Mouse (Mus musculus) liver, postnatal 0 days (tissue): ENCODE data around the gene Dexi. TPM values are rescaled to one million over a fixed set of nuclear protein-coding genes. Genes with fewer than 3 reads are reported as not detected.

Source experiments
- ATAC-seq: fragments of 200-750 bp; cut with Nextera tagmentation; 2 replicates; pipeline ENCODE4 v1.8.0; 2017; ENCODE audit warnings: mild to moderate bottlenecking, moderate library complexity
- DNase-seq: peaks from one replicate; pipeline ENCODE4 v3.0.0-alpha.2; 2016
- H3K27ac ChIP-seq: fragments of 300-500 bp; sonication (generic); 2 replicates; pipeline ENCODE4 v1.5.1; 2014; ENCODE audit warnings: antibody characterized with exemption, moderate library complexity, mild to moderate bottlenecking, low read depth
- H3K27me3 ChIP-seq: fragments of 300-500 bp; sonication (generic); 2 replicates; pipeline ENCODE4 v1.6.1; 2014; ENCODE audit warnings: low read length, control low read depth, mixed read lengths; ENCODE audit not compliant: insufficient read depth
- H3K36me3 ChIP-seq: fragments of 300-500 bp; sonication (generic); replicated peaks from 2 replicates; pipeline ENCODE4 v1.6.1; 2014; ENCODE audit warnings: mild to moderate bottlenecking, control low read depth, low read length, moderate library complexity, mixed read lengths; ENCODE audit not compliant: insufficient read depth
- H3K4me1 ChIP-seq: fragments of 300-500 bp; sonication (generic); 2 replicates; pipeline ENCODE4 v1.6.1; 2014; ENCODE audit warnings: antibody characterized with exemption, mild to moderate bottlenecking, control low read depth; ENCODE audit not compliant: insufficient read depth
- H3K4me2 ChIP-seq: fragments of 300-500 bp; sonication (generic); 2 replicates; pipeline ENCODE4 v1.6.1; 2014; ENCODE audit warnings: low read depth, mild to moderate bottlenecking, low read length, moderate library complexity, mixed read lengths
- H3K4me3 ChIP-seq: fragments of 300-500 bp; sonication (generic); 2 replicates; pipeline ENCODE4 v1.5.1; 2014; ENCODE audit warnings: low read depth, low read length
- H3K9ac ChIP-seq: fragments of 300-500 bp; sonication (generic); replicated peaks from 2 replicates; pipeline ENCODE4 v1.6.1; 2014; ENCODE audit warnings: mild to moderate bottlenecking, moderate library complexity
- H3K9me3 ChIP-seq: fragments of 300-500 bp; sonication (generic); 2 replicates; pipeline ENCODE4 v1.6.1; 2016; ENCODE audit warnings: mild to moderate bottlenecking, control low read depth, low read length, mixed read lengths
- CTCF ChIP-seq: sonication (generic); IDR thresholded peaks from 2 replicates; pipeline ENCODE4 v1.5.1; 2016; ENCODE audit warnings: antibody characterized with exemption, low read depth
- EP300 ChIP-seq: IDR thresholded peaks from 2 replicates; pipeline ENCODE4 v1.6.1; 2016; ENCODE audit warnings: antibody characterized with exemption, low read depth, mild to moderate bottlenecking
- WGBS: fragments of 180-500 bp; shearing (Covaris S2); extraction: QIAGEN DNeasy Blood & Tissue Kit; methylation state at CpG from one replicate; pipeline ENCODE4 v1.1.7; 2014; ENCODE audit not compliant: insufficient replicate concordance; 5-methylcytosine and 5-hydroxymethylcytosine counted together
- polyA plus RNA-seq: library from polyadenylated mRNA; unstranded; fragments of >200 nt; fragmentation: Nextera tagmentation; extraction: Ambion mirVana; gene quantifications from 2 replicates; pipeline ENCODE4 v1.2.1, GENCODE M21; 2015

Gene Dexi
- polyA plus RNA-seq, 1 experiment from 2014 or later, result 2.8 TPM

DNA sequence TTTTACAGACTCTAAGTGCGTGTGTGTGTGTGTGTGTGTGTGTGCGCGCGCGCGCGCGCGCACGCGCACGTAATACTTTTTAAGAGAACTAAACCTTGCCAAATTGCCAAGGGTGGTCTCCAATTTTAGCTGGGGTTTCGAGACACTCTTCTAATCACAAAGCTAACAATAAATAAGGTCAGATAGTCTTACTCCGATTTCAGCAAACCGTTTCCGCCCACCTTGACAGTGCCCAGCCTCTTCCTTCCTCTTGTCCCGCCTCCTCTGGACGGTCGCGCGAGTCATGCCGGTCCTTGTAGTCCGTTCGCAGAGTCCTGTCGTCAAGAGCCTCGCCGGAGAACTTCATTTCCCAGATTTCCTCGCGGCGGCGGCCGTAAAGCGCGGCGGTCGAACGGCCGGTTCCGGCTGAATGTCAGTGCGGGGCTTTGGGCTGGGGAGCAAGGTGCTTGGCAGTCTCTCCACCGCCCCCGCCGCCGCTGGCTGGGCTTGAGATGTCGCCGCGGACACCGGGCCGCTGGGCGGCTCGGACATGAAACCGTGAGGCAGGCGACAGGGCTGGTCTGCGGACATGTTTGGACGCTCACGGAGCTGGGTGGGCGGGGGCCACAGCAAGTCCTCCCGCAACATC lies 2.3 kb upstream of the Dexi start, which contains the start of gene Clec16a:
Gene Clec16a, plus strand, starts transcription at position 345 of the 628 bp plus-strand sequence.
- peak within 1 kb of the TSS; percentile 91 for H3K9ac ChIP-seq
- WGBS, result under 1% methylated on average over 57 of the region's 58 CpGs
- peak within 1 kb of the TSS; percentile 95 for H3K4me2 ChIP-seq
- peak within 1 kb of the TSS; percentile 97 for H3K4me3 ChIP-seq
- TF ChIP-seq EP300 (0 out of 2 replicates have a peak, but pooled peaks have one; percentile 9), CTCF (no peak)
- no peaks in the 10 kb centered on the region for H3K9me3 ChIP-seq
- H3K4me1 ChIP-seq, result peaks cover 29% of the 10 kb centered on the region
- no peaks in the 10 kb centered on the region for H3K27me3 ChIP-seq
- ATAC-seq (peak; percentile 90), DNase-seq (peak; percentile 97)
- no peaks in the 10 kb centered on the region for H3K36me3 ChIP-seq
- peak within 1 kb of the TSS; percentile 56; the same call in 1 of the 2 replicates for H3K27ac ChIP-seq

DNA sequence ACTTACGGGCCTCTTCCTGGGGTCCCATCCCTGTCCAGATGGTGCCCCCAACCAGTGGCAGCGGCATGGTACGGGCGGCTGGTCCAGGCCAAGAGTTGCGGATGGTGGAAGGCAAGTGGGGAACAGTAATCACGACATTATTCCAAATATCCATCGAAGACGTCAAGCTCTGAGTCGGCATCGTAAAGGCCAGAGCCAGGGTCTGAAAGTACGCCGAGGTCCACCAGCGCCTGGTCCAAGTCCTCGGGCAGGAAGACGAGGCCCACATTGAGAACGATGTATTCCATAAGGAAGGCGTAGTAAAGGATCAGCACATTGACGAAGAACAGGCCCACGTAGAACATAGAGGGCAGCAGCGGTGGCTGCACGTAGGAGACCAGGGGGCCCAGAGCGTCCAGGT lies 588 bp downstream of the Dexi start:
- Histone ChIP-seq H3K36me3 (no peaks in the 10 kb centered on the region), H3K4me1 (peaks cover 29% of the 10 kb centered on the region), H3K4me2 (peak overlapping the region; percentile 96), H3K27ac (no peak overlapping the region; the same call in 1 of the 2 replicates), H3K9me3 (no peaks in the 10 kb centered on the region), H3K27me3 (no peaks in the 10 kb centered on the region), H3K9ac (peak overlapping the region; percentile 68), H3K4me3 (peak overlapping the region; percentile 64)
- DNase-seq (no peak), ATAC-seq (no peak)
- 9% methylated on average over 21 of the region's 22 CpGs for WGBS
- TF ChIP-seq EP300, result no peak
- TF ChIP-seq CTCF, result no peak

DNA sequence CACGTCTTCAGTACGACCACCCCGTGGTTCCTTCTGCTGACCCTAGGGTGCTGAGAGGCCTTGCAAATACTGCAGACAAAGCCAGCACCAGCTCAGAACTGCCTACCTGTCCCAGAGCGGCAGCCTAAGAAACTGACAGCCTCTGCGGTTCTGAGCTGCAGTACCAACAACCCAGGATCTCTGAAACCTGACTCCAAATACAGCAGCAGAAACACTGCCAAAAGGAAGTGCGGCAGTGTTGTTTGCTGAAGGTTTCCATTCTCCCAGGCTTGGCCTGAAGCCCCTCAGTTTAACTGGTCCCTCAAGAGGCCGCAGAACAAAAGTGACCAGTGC lies 1.3 kb downstream of the Dexi start:
- Histone ChIP-seq H3K9ac (peak overlapping the region; percentile 68), H3K4me3 (peak overlapping the region; percentile 64), H3K27ac (no peak overlapping the region), H3K27me3 (no peaks in the 10 kb centered on the region), H3K9me3 (no peaks in the 10 kb centered on the region), H3K36me3 (no peaks in the 10 kb centered on the region), H3K4me2 (peak overlapping the region; percentile 96), H3K4me1 (peaks cover 27% of the 10 kb centered on the region)
- ATAC-seq, result no peak
- TF ChIP-seq CTCF (no peak), EP300 (no peak)
- no peak for DNase-seq
- WGBS, result 35% methylated on average over 7 of the region's 7 CpGs

DNA sequence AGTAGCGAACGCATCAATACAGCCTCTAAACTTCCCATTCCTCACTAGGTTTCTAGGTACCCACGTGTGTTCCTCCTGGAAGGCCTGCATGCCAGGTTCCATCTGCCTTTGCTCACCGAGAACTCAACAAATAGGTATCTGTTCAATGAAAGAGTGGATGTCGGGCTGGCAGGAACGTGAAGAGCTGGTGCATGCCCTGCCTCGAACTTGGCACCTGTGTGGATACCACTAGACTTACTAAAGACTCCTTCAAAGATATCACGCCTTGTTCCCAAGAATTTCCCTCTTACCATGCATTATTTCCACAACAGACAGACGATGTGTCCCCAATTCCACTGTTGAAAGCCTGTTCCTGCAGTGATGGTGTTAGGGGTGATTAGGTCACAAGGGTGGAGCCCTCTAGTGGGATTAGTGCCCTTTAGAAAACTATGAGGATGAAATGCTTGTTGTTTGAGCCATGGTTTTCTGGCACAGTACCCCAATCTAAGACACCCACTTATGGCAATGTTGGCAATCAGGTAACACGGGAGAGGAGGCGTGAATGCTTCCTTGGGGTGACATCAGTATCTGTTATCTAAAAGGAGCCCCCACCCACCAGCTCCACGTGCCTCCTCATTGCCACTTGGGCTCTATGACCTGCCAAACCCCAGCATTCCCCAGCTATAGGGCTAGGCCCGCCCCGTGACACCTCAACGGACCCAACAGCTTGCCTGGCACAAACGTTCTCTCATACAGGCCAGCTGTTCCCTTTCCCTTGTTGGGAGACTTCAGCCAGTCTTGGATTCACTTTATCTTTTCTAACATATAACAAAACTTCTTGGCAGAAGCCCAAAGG lies 1.9 kb downstream of the Dexi start:
- ATAC-seq, result no peak
- no peak overlapping the region for H3K27ac ChIP-seq
- WGBS, result 66% methylated on average over 16 of the region's 16 CpGs

DNA sequence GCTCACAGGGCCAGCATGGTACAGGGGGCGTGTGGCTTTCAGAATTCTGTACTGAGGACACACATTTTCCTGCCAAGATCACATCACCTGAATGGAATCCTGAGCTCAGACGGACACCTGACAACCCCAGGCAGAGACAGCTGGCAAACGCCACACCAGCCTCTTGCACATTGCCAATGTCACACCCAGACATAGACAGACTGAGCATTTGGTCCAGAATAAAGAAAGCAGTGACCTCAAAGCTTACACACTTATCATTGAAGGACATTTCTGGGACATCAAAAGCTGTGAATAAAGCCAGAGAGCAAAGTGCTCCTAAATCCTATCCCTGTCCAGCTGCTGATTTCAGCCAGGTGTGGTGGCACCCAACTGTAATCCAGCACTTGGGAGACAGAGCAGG lies 5.9 kb downstream of the Dexi start:
- 76% methylated on average over 3 of the region's 3 CpGs for WGBS
- Histone ChIP-seq H3K36me3 (no peaks in the 10 kb centered on the region), H3K27ac (no peak overlapping the region), H3K4me3 (no peak overlapping the region), H3K27me3 (no peaks in the 10 kb centered on the region), H3K9ac (no peak overlapping the region), H3K4me1 (peaks cover 10% of the 10 kb centered on the region), H3K4me2 (no peak overlapping the region), H3K9me3 (no peaks in the 10 kb centered on the region)
- ATAC-seq (no peak), DNase-seq (no peak)
- TF ChIP-seq CTCF (no peak), EP300 (no peak)

More for the DNA sequence above, 1.9 kb downstream of the Dexi start:
- no peaks in the 10 kb centered on the region for H3K36me3 ChIP-seq
- H3K4me1 ChIP-seq, result peaks cover 21% of the 10 kb centered on the region
- no peak overlapping the region for H3K4me3 ChIP-seq
- no peaks in the 10 kb centered on the region for H3K9me3 ChIP-seq
- H3K27me3 ChIP-seq, result no peaks in the 10 kb centered on the region
- TF ChIP-seq CTCF (peak; percentile 20; the same call in 1 of the 2 replicates), EP300 (no peak)
- H3K4me2 ChIP-seq, result peak overlapping the region; percentile 96
- no peak overlapping the region for H3K9ac ChIP-seq
- no peak for DNase-seq

DNA sequence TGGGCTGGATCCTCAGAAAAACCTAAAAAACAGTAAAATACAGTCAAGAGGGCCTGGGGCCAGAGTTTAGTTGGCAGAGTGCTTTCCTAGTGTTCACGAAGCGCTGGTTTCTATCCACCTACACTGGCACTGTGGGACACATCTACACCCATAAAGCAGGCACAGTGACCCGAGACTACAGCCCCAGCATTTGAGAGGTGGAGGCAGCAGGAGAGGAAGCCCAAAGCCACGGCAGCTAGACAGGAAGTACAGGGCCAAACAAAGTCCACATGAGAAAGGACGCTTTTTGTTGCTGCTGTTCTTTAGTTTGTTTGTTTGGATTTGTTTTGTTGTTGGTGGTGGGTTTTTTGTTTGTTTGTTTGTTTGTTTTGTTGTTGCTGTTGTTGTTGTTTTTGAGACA lies 6.5 kb downstream of the Dexi start:
- no peak overlapping the region for H3K9ac ChIP-seq
- no peak for ATAC-seq
- no peak overlapping the region for H3K4me2 ChIP-seq
- no peaks in the 10 kb centered on the region for H3K36me3 ChIP-seq
- no peak overlapping the region for H3K27ac ChIP-seq
- no peaks in the 10 kb centered on the region for H3K9me3 ChIP-seq
- H3K4me1 ChIP-seq, result peaks cover 4% of the 10 kb centered on the region; the same call in 1 of the 2 replicates
- 47% methylated on average over 5 of the region's 5 CpGs for WGBS
- TF ChIP-seq EP300 (no peak), CTCF (no peak)
- H3K27me3 ChIP-seq, result no peaks in the 10 kb centered on the region
- DNase-seq, result no peak
- H3K4me3 ChIP-seq, result no peak overlapping the region
